Mouse (Mus musculus): Measurements from ENCODE around the gene Gm2310.
A peak's percentile ranks its signal among the peaks of the same experiment; 100 is the strongest.
"Not testable (repeated sequence)": the region's sequence is repeated elsewhere in the genome, so short reads cannot be mapped to it uniquely, and the experiment has no call there.

Gene Gm2310

GRCm38 (mm10) chr15:8519853-8520252, at the start of gene Gm2310:
Gm2310 (minus strand) TSS chr15:8519953.
- not testable (repeated sequence) for DNase-seq

- DNase-seq: peak; percentile 98
Observed at GRCm38 (mm10) chr15:8568645-8569528, 49.1 kb upstream of the Gm2310 start.

GRCm38 (mm10) chr15:8568286-8568644, 48.5 kb upstream of the Gm2310 start:
- DNase-seq: peak; percentile 84

- DNase-seq: no peak
Observed at GRCm38 (mm10) chr15:8565416-8565815, 45.7 kb upstream of the Gm2310 start.

GRCm38 (mm10) chr15:8564331-8564730, 44.6 kb upstream of the Gm2310 start:
- DNase-seq: no peak

GRCm38 (mm10) chr15:8563423-8564194, 43.9 kb upstream of the Gm2310 start:
- DNase-seq: no peak

- DNase-seq: no peak
Observed at GRCm38 (mm10) chr15:8562776-8563175, 43.0 kb upstream of the Gm2310 start.

GRCm38 (mm10) chr15:8531201-8531600, 11.4 kb upstream of the Gm2310 start:
- DNase-seq: no peak

- no peak for DNase-seq
Observed at GRCm38 (mm10) chr15:8512957-8513356, 6.8 kb downstream of the Gm2310 start.

GRCm38 (mm10) chr15:8511861-8512260, 7.9 kb downstream of the Gm2310 start:
- peak; percentile 62 for DNase-seq

GRCm38 (mm10) chr15:8502431-8502830, 17.3 kb downstream of the Gm2310 start:
- DNase-seq: no peak

- no peak for DNase-seq
Observed at GRCm38 (mm10) chr15:8485261-8485660, 34.5 kb downstream of the Gm2310 start.

GRCm38 (mm10) chr15:8469006-8469575, 50.7 kb downstream of the Gm2310 start:
- no peak for DNase-seq

All from thymus, postnatal 4 days (tissue).